Mouse (Mus musculus): ENCODE results near the gene Gal3st2. TPM values are rescaled to one million over a fixed set of nuclear protein-coding genes. Genes with fewer than 3 reads are reported as not detected.
"Not testable (repeated sequence)": the region's sequence is repeated elsewhere in the genome, so short reads cannot be mapped to it uniquely, and the experiment has no call there.

Gal3st2 gene
- polyA plus RNA-seq, 1 experiment from 2014 or later: 0.13 TPM

GRCm38 (mm10) chr1:93857991-93858390 lies 3.1 kb upstream of the Gal3st2 start:
- 31% methylated on average over 3 of the region's 3 CpGs for WGBS
- ATAC-seq (replicated peaks; ENCODE audit: low FRiP score, low read depth) (no peak), DNase-seq (ENCODE audit: low spot score) (no peak)
- H3K27me3 ChIP-seq (ENCODE audit: insufficient read depth, low read length): no peaks in the 10 kb centered on the region
- no peak for TF ChIP-seq CTCF (IDR thresholded peaks at IDR 0.05; ENCODE audit: low read depth)
- no peaks in the 10 kb centered on the region for H3K4me1 ChIP-seq (replicated peaks; ENCODE audit: insufficient read depth, low read length)
- H3K4me3 ChIP-seq (replicated peaks; ENCODE audit: low read depth, low read length): no peak overlapping the region
- no peak overlapping the region for H3K4me2 ChIP-seq (ENCODE audit: low read length)
- H3K36me3 ChIP-seq (ENCODE audit: insufficient read depth, low read length): no peaks in the 10 kb centered on the region
- H3K9me3 ChIP-seq (replicated peaks; ENCODE audit: low read length): no peaks in the 10 kb centered on the region
- H3K27ac ChIP-seq: no peak overlapping the region
- H3K9ac ChIP-seq (ENCODE audit: low read depth, low read length): no peak overlapping the region

- no peak overlapping the region for H3K4me2 ChIP-seq (ENCODE audit: low read length)
- ATAC-seq (replicated peaks; ENCODE audit: low FRiP score, low read depth) (no peak), DNase-seq (ENCODE audit: low spot score) (no peak)
- H3K27me3 ChIP-seq (ENCODE audit: insufficient read depth, low read length): no peaks in the 10 kb centered on the region
- no peak overlapping the region for H3K27ac ChIP-seq
- H3K4me1 ChIP-seq (replicated peaks; ENCODE audit: insufficient read depth, low read length): no peaks in the 10 kb centered on the region
- no peak for TF ChIP-seq CTCF (IDR thresholded peaks at IDR 0.05; ENCODE audit: low read depth)
- no peak overlapping the region for H3K9ac ChIP-seq (ENCODE audit: low read depth, low read length)
- no peak overlapping the region for H3K4me3 ChIP-seq (replicated peaks; ENCODE audit: low read depth, low read length)
- H3K9me3 ChIP-seq (replicated peaks; ENCODE audit: low read length): no peaks in the 10 kb centered on the region
- no peaks in the 10 kb centered on the region for H3K36me3 ChIP-seq (ENCODE audit: insufficient read depth, low read length)
These were observed 1.5 kb upstream of the Gal3st2 start for GRCm38 (mm10) chr1:93859619-93860018.

- not testable (repeated sequence) for DNase-seq (ENCODE audit: low spot score); H3K36me3 ChIP-seq (ENCODE audit: insufficient read depth, low read length); H3K9me3 ChIP-seq (replicated peaks; ENCODE audit: low read length); H3K4me3 ChIP-seq (replicated peaks; ENCODE audit: low read depth, low read length); H3K27ac ChIP-seq; H3K9ac ChIP-seq (ENCODE audit: low read depth, low read length); H3K4me2 ChIP-seq (ENCODE audit: low read length); ATAC-seq (replicated peaks; ENCODE audit: low FRiP score, low read depth); H3K27me3 ChIP-seq (ENCODE audit: insufficient read depth, low read length); H3K4me1 ChIP-seq (replicated peaks; ENCODE audit: insufficient read depth, low read length)
- 0% methylated on average over 1 of the region's 1 CpGs for WGBS
These were observed 10.5 kb downstream of the Gal3st2 start for GRCm38 (mm10) chr1:93871594-93872105.

GRCm38 (mm10) chr1:93874405-93874804 lies 13.3 kb downstream of the Gal3st2 start:
- H3K4me2 ChIP-seq (ENCODE audit: low read length); H3K36me3 ChIP-seq (ENCODE audit: insufficient read depth, low read length); H3K9me3 ChIP-seq (replicated peaks; ENCODE audit: low read length); DNase-seq (ENCODE audit: low spot score); H3K27me3 ChIP-seq (ENCODE audit: insufficient read depth, low read length); ATAC-seq (replicated peaks; ENCODE audit: low FRiP score, low read depth); H3K9ac ChIP-seq (ENCODE audit: low read depth, low read length); H3K4me1 ChIP-seq (replicated peaks; ENCODE audit: insufficient read depth, low read length); H3K27ac ChIP-seq; H3K4me3 ChIP-seq (replicated peaks; ENCODE audit: low read depth, low read length): not testable (repeated sequence)
- 88% methylated on average over 11 of the region's 22 CpGs for WGBS

- H3K4me2 ChIP-seq (ENCODE audit: low read length); H3K27me3 ChIP-seq (ENCODE audit: insufficient read depth, low read length); H3K4me1 ChIP-seq (replicated peaks; ENCODE audit: insufficient read depth, low read length); H3K9me3 ChIP-seq (replicated peaks; ENCODE audit: low read length); H3K9ac ChIP-seq (ENCODE audit: low read depth, low read length); H3K36me3 ChIP-seq (ENCODE audit: insufficient read depth, low read length); DNase-seq (ENCODE audit: low spot score); H3K4me3 ChIP-seq (replicated peaks; ENCODE audit: low read depth, low read length); ATAC-seq (replicated peaks; ENCODE audit: low FRiP score, low read depth); H3K27ac ChIP-seq: not testable (repeated sequence)
- WGBS: no CpG with 5 or more reads among the region's 11 CpGs
These were observed 20.7 kb downstream of the Gal3st2 start for GRCm38 (mm10) chr1:93881778-93882177.

GRCm38 (mm10) chr1:93890936-93891335 lies 29.8 kb downstream of the Gal3st2 start:
- not testable (repeated sequence) for H3K27ac ChIP-seq; H3K4me1 ChIP-seq (replicated peaks; ENCODE audit: insufficient read depth, low read length); H3K9ac ChIP-seq (ENCODE audit: low read depth, low read length); H3K36me3 ChIP-seq (ENCODE audit: insufficient read depth, low read length); H3K4me3 ChIP-seq (replicated peaks; ENCODE audit: low read depth, low read length); DNase-seq (ENCODE audit: low spot score); H3K9me3 ChIP-seq (replicated peaks; ENCODE audit: low read length); H3K4me2 ChIP-seq (ENCODE audit: low read length); ATAC-seq (replicated peaks; ENCODE audit: low FRiP score, low read depth); H3K27me3 ChIP-seq (ENCODE audit: insufficient read depth, low read length)
- peak; percentile 28; the same call in 1 of the 2 replicates for TF ChIP-seq CTCF (IDR thresholded peaks at IDR 0.05; ENCODE audit: low read depth)
- WGBS: 61% methylated on average over 1 of the region's 1 CpGs

GRCm38 (mm10) chr1:93897395-93897794 lies 36.3 kb downstream of the Gal3st2 start:
- not testable (repeated sequence) for H3K4me3 ChIP-seq (replicated peaks; ENCODE audit: low read depth, low read length); H3K27ac ChIP-seq; H3K9ac ChIP-seq (ENCODE audit: low read depth, low read length); H3K9me3 ChIP-seq (replicated peaks; ENCODE audit: low read length); H3K4me2 ChIP-seq (ENCODE audit: low read length); H3K4me1 ChIP-seq (replicated peaks; ENCODE audit: insufficient read depth, low read length); H3K36me3 ChIP-seq (ENCODE audit: insufficient read depth, low read length); DNase-seq (ENCODE audit: low spot score); H3K27me3 ChIP-seq (ENCODE audit: insufficient read depth, low read length)
- ATAC-seq (replicated peaks; ENCODE audit: low FRiP score, low read depth): peak; percentile 66; the same call in 1 of the 2 replicates
- WGBS: no CpG with 5 or more reads among the region's 1 CpGs

- H3K27ac ChIP-seq; ATAC-seq (replicated peaks; ENCODE audit: low FRiP score, low read depth); H3K36me3 ChIP-seq (ENCODE audit: insufficient read depth, low read length); H3K4me3 ChIP-seq (replicated peaks; ENCODE audit: low read depth, low read length); H3K4me2 ChIP-seq (ENCODE audit: low read length); H3K4me1 ChIP-seq (replicated peaks; ENCODE audit: insufficient read depth, low read length); H3K9me3 ChIP-seq (replicated peaks; ENCODE audit: low read length); H3K9ac ChIP-seq (ENCODE audit: low read depth, low read length); DNase-seq (ENCODE audit: low spot score); H3K27me3 ChIP-seq (ENCODE audit: insufficient read depth, low read length): not testable (repeated sequence)
- WGBS: 49% methylated on average over 2 of the region's 5 CpGs
These were observed 40.2 kb downstream of the Gal3st2 start for GRCm38 (mm10) chr1:93901291-93901690.

GRCm38 (mm10) chr1:93906690-93907089 lies 45.6 kb downstream of the Gal3st2 start:
- not testable (repeated sequence) for H3K27me3 ChIP-seq (ENCODE audit: insufficient read depth, low read length); H3K4me3 ChIP-seq (replicated peaks; ENCODE audit: low read depth, low read length); DNase-seq (ENCODE audit: low spot score); H3K4me2 ChIP-seq (ENCODE audit: low read length); H3K36me3 ChIP-seq (ENCODE audit: insufficient read depth, low read length); H3K27ac ChIP-seq; H3K9ac ChIP-seq (ENCODE audit: low read depth, low read length); ATAC-seq (replicated peaks; ENCODE audit: low FRiP score, low read depth); H3K9me3 ChIP-seq (replicated peaks; ENCODE audit: low read length); H3K4me1 ChIP-seq (replicated peaks; ENCODE audit: insufficient read depth, low read length)
- 63% methylated on average over 1 of the region's 5 CpGs for whole genome bisulfite sequencing
